Mouse (Mus musculus): ENCODE data around the gene Eml1.

DNA sequence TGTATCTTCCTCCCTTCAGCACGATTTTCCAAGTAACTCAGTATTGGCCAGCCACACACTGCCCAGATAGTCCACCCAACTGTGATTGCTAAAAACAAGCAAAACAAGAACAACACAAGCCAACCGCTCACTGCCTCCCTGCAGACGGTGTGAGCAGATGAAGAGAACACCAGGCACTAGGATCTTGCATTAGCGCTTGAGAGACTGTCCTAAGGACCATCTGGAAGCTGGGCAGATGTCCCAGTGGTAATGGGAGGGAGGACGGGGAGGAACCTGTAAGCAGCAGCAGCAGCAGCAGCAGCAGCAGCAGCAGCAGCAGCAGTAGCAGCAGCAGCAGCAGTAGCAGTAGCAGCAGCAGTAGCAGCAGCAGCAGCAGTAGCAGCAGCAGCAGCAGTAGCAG lies 21.7 kb upstream of the Eml1 start:
- TF ChIP-seq CTCF (IDR thresholded peaks at IDR 0.05; ENCODE audit: borderline replicate concordance, insufficient read depth, low read length) (no peak), POLR2A (IDR thresholded peaks at IDR 0.05; ENCODE audit: low read depth, low read length) (no peak)

Data from embryonic fibroblast, embryonic 13.5 days (primary cell).